Mouse (Mus musculus) ovary, postnatal 10 days (tissue): ENCODE results near the gene Rusc2.

ENCODE experiments used
- DNase-seq: peaks from one replicate; pipeline ENCODE4 v3.0.0; 2022; ENCODE audit warnings: low spot score

Rusc2 gene

DNA sequence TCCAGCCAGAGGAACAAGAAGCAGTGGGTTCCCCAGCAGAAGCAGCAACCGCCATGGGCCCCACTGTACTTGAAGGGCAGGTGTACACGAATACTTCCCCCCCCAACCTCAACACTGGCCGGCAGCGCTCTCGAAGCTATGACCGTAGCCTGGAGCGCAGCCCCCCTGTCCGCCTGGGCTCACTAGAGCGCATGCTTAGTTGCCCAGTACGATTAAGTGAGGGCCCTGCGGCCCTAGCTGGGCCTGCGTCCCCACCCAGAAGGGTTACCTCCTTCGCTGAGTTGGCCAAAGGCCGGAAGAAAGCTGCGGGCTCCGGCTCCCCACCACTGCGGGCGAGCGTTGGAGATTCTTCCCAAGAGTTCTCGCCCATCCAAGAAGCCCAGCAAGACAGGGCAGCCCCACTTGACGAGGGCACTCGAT lies 34.3 kb downstream of the Rusc2 start:
- no peak for DNase-seq

DNA sequence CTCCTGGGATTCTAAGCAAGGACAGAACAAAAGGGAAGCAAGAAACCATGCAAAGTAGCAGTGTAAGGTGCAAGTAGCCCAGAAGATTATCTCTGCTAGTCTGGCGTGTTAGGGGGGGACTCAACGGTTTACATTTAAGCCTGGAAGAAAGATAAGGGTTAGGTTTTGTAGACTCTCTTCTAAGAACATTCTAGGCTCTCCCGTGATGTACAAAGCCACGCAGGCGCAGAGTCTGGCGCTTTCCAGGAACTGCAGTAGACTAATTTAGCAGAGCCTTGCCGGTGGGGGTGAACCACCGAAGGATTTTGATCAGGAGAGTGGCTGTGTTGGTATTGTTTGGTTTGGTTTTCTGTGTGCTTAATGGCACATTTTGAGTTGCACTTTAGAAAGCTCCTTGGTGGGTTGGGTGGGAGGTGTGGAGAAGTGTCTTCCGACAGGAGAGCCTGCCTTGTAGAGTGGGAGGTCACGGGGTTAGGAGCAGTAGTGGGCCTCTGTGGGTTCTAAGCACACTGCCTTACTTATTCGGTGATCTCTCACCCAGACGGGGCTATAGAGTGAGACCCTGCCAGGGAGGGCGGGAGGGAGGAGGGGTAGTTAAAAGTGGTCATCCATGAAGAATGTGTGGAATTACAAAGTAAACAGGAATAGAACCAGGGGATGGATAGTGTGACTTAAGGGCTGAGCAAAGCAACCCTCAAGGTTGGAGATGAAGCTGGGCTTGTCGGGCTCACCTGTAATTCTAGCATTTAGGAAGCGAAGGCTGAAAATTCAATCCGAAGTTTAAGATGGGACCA lies 35.7 kb downstream of the Rusc2 start:
- no peak for DNase-seq

DNA sequence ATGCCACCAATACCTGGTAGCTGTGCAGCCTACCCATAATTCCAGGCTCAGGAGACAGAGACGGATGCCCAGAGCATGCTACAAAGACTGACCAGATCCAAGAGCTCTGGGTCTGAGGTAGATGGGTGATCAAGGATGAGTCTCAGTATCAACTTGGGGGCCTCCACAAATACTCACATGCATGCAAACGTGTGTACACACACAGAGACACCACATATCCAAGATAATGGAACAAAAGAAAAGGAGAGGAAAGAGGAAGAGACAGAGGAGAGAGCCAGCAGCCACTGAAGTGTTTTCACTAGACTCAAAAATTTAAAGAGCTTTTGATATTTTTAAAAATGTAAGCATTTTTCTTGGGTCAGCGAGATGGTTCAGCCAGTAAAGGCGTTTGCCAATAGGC lies 36.7 kb downstream of the Rusc2 start:
- no peak for DNase-seq

DNA sequence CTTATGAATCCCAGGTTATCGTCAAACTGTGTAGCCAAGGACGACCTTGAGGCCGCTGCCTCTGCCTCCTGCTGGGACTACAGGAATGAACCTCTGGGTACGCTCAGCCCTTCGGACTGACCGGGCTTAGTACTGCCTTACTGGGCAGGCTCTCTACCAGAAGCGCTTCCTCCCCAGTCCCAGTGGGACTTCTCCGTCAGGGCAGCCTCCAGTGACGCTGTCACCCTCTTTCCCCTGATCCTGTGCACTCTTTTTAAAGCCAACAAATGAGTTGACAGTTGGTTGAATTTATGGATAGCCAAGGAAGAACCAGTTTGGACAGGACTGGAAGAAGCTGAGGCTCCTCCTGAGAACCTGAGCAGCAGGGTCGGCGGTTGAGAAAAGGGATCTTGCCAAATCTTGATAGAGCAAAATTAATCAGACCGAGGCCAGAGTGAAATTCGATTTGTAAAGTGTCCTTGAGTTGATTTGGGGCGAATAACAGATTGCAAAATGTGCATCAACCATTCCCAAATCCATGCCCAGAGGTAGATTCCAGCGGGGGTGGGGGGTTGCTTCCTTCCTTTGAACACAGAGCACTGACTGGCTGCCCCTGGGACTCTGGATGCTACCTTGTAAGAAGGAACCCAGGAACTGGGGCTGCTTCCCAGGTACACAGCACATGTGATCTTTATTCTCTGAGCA lies 37.3 kb downstream of the Rusc2 start:
- DNase-seq = no peak

DNA sequence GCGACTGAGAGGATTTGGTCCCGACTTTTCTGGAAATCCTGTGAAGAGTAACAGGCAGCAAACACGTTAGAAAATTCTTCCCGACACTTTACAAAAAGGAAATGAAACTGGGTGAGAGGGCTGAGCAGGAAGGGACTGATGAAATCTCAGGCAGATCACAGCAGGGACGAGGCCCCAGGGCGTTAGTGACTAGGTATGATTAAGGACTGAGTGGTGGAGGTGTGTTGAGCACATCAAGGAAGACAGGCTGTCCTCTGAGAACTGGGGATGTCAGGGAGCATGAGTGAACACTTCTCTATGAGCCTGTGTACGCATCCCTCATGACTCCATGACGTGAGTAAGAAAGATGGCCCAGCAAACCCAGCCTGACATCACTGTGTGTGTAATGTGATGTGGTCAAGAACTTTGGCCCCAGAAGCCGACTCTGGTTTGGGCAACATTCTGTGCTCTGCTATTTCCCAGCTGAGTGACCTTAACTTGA lies 38.1 kb downstream of the Rusc2 start:
- no peak for DNase-seq

DNA sequence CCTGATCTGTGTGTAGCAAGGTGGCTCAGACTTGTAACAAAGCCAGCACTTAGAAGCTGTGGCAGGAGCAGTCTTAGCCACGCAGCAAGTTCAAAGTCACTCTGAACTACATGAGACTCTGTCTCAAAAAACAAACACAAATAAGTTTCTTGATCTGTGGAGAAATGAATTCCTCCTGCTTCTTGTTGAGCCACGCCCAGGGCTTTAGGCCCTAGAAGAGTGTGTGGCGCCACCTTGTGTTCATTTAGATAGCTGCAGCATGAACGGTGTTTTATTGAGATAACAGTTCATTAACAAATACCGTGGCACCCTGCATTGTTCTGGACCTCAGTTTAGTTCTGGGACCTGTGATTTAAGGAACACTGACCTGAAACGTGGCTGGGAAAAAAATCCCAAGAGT lies 38.5 kb downstream of the Rusc2 start:
- DNase-seq = no peak

DNA sequence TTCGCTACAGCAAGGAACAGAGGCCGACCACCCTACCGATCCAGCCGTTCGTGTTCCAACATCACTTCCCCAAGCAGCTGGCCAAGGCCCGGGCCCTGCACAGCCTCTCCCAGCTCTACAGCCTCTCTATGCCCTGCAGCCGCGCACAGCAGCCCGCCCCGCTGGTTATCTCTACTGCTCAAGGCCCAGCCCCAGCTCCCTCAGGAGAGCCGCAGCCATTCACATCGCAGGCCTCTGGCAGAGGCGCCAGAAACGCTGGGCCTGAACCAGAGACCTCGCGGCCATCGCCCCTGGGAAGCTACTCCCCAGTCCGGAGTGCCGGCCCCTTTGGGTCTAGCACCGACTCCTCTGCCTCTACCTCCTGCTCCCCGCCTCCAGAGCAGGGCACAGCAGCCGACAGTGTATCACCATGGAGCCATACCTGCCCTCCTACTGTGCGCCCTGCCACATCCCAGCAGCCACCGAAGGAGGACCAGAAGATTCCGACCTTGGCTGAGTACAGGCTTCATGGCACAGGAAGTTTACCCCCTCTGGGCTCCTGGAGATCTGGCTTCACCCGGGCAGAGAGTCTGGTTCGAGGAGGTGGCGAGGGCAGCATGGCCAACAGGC lies 40.0 kb downstream of the Rusc2 start:
- no peak for DNase-seq

DNA sequence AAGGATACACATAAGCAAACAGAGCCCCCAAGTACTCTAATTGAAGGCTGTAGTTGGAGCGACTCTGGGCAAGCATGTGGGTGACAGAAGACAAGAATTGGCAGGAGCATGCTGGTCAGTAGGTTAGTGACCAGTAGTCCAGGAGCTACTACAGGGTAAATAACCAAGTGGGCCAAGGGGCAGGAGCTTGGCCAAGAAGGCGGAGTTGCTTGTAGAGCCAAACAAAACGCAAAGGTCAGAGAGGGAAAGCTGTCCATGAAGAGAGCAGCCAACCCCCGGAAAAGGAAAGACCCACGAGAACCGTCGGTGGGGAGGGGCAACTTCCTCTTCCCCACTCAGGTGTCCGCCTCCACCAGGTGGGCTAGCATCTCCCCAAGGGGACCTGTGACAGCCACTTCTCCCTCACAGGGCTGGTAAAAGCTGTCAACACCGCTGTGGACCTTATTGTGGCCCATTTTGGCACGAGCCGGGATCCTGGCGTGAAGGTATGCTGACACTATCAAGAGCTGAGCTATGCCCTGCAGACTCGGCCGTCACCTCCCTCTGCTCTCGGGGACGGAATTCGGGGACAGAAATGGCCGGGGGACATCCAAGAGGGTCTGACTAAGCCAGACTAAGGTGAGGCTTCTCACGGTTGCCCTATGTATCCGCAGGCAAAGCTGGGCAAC lies 41.6 kb downstream of the Rusc2 start:
- no peak for DNase-seq

DNA sequence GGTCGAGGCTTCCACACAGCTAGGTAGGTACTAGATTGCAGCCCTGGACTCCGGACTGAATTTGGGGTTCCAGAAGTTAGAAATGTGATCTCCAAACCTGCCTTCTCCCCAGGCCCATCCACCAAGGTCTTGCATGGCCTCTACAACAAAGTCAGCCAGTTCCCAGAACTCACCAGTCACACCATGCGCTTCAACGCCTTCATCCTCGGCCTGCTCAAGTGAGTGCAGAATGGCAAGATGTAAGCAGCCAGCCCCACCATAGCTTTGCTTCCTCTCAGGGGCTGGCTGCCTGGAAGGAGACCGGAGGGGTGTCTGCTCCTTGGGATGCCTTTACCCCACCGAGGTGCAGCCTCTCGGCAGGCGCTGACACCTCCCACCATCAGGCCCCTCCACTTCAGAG lies 42.3 kb downstream of the Rusc2 start:
- no peak for DNase-seq

DNA sequence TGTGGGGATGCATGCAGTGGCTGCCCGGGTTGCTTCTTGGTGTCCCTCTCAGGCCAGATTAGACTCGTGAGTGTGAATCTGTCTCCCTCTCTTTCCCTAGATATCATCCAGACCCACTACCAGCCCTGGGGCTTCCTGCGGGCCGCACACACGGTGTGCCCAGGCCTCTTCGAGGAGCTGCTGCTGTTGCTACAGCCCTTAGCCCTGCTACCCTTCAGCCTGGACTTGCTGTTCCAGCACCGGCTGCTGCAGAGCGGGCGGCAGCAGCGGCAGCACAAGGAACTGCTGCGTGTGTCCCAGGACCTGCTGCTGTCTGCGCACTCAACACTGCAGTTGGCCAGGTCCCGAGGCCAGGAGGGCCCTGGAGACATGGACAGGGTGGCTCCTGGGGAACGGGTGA lies 43.4 kb downstream of the Rusc2 start:
- DNase-seq = no peak

DNA sequence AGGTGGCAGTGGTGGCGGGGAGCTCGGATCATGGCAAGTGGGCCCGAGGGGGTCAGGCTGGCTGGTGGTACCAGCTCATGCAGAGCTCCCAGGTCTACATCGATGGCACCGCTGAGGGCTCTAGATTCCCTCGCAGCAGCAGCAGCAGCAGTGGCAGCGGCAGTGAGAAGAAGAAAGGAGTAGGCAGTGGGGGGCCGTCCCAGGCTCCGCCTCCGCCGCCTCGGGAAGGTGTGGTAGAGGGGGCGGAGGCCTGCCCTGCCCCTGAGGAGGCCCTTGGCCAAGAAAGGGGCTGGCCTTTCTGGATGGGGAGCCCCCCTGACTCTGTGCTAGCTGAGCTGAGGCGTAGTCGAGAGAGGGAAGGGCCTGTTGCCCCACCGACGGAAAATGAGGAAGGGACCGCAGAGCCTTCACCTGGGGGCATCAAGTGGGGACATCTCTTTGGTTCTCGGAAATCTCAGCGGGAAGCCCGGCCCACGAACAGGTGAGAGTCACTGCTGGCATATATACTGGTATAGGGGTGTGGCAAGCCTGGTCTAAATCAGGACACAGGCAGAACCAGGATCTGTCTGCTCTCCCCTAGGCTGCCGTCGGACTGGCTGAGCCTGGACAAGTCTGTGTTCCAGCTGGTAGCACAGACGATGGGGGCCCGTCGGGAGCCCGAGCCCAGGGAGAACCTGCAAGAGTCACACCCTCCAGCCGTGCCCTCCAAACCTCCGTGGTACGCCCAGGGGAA lies 44.0 kb downstream of the Rusc2 start:
- no peak for DNase-seq

DNA sequence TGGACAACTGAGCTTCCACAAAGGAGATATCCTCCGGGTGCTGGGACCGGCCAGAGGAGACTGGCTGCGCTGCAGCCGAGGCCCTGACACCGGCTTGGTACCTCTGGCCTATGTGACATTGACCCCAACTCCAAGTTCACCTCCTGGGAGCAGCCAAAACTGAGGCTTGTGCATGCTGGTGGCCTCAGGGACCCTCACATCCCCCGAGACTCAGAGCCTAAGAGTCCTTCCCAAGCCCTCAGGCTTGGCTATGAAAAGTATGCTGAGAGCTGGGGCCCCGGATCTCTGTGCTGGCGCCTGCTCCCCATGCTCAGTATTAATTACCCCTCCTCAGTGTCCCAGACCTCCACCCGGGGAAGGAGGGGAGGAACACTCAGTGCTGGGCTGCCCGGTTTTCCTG lies 44.7 kb downstream of the Rusc2 start:
- DNase-seq = no peak

DNA sequence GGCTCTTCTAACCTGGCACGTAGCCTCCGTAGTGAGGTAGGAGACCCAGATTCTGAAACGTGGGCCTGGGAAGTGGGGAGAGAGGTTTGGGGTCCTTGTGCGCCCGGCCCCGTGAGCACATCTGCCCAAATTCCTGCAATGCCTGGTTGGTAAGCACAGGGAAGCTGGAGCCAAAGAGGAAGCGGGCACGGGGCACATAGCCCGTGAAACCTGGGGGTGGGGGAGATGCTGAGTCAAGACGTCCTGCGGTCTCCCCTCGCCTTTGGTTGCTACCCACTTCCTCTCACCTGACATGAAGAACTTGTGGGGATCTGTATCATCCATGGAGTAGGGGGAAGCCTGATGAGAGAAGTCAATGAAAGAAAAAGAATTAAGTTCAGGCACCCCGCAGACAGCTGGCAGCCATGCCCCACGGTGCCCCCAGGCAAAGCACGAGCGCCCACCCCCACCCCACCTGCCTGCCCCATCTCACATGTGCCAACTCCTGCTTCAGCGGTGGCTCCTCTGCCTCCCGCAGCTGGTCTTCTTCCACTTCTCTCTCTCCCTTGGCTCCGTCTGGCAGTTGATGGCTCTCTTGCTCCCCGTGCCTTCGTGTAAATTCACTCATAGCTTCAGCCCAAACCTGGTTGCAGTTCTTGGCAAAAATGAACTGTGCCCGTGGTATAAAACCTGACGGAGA lies 45.9 kb downstream of the Rusc2 start:
- DNase-seq = no peak

DNA sequence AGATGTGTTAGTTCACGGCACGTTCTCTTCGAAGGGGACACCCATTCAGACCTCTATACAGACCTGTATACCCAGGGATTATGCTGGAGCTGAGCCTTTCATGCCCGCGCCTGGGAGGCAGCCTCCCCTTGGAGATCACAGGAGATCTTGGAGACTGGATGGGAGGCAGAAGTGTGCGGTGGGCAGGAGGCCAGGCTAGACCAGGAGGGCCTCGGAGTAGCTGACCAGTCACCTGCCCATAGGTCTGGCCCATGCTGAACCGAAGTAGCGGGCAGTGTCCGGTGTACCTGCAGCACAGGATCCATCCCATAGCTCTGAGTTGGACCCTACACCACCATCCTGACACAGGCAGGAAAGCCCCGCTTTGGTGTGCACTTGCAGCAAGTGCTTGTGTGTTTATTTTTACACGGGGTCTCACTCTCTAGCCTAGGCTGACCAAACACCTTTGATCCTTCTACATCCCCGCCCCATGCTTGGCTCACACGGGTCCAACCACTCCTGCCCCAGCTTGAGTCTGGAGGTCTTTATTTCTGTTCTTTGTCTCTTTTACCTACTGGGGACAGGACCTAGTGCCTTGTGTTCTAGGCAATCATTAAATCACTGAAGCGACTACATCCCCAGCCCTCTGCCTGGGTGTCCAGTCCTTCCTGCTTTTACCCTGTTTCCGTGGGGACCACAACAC lies 46.5 kb downstream of the Rusc2 start:
- no peak for DNase-seq

DNA sequence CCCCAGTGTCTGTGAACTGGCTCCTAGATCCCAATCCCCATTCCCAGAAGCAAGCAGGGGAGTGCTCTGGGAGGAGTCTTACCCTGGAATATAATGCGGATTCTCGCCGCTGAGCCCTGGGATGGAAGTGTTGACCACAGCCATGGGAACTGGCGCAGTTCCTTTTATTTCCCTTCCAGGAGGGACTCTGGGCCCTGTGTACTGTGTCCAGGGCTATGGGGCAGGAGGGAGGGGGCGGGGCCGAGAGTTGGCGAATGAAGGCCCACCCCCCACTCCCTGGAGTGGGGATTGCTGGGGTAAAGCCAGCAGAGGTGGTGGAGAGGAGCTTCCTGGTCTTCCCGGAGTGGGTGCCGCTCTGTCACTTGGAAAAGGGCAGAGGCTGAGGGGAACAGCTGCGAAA lies 47.2 kb downstream of the Rusc2 start, which contains the start of gene Fam166b:
Gene Fam166b, minus strand, starts transcription at position 189 of the 400 bp plus-strand sequence.
- DNase-seq = no peak

DNA sequence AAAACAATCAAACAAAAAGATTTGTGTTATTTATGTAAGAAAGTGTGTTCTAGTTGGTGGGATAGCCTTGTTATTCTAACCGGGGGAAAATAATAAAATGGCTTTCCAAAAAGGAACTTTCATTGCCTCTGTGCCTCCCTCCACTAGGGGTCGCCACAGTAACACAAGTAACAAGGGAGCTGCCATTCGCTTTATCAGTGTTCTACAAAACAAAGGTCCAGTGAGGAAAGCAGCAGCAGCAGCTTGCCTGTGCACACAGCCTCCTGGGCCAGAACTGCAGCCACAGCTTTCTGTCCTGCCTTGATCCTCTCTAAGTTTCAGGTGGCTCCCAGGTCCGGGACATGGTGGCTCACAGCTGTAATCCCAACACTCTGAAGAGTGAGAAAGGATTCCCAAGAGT lies 49.9 kb downstream of the Rusc2 start:
- no peak for DNase-seq

DNA sequence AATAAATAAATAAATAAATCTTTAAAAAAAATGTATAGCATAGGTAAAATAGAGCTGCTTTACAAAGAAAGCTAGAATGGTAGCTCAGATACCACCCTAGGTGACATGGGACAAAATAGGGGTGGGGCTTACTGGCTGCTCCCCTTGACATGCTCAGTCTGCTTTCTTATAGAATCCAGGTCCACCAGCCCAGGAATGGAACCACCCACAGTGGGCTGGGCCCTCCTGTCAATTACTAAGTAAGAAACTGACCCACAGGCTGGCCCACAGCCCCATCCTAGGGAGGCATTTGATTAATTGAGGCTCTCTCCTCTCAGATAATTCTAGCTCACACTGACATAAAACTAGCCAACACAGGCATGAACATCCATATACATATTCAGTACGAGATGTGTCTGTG lies 51.1 kb downstream of the Rusc2 start:
- no peak for DNase-seq

DNA sequence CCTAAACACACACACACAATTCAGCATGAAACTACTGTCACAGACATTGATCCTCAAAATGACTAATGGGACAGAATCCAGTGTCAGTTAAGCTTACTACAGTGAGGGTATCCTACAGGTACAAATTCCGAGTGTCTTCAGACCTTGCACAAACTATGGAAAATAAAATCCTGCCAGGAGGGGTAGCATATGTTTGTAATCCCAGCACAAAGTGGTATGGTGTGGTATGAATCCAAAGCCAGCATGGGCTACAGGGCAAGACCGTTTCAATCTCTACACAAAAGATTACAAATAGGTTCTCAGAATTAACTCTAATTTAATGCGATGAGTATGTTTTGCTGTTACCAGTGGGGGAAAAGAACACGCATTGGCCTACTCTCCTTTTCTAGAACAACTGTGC lies 59.9 kb downstream of the Rusc2 start, which contains the start of gene Tesk1:
Gene Tesk1, plus strand, starts transcription at position 301 of the 400 bp plus-strand sequence.
- no peak for DNase-seq

DNA sequence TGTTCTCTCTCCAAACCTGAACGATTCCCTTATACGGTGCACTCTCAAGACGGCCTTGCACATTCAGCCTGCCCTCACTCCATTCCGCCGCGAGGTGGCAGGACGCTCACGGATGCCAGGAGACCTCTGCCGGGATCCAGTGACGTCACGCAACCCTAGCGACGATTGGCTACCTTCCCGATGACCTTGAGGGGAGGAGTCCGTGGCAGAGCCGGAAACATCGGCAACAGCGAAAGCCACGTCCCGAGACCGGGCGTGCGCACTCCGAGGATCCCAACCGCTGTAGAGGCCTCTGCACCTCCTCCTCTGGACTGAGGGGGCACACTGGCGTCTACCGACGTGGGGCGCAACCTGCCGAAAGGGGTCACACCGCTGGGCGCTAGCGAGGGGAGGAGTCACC lies 60.3 kb downstream of the Rusc2 start:
- DNase-seq = peak; percentile 99
